Mouse (Mus musculus) forebrain, embryonic 10.5 days (tissue): Measurements from ENCODE around the gene Lce3f. TPM values are rescaled to one million over a fixed set of nuclear protein-coding genes. Genes with fewer than 3 reads are reported as not detected.

Experiments
- DNase-seq: peaks from one replicate; pipeline ENCODE4 v3.0.0-alpha.2; 2017; ENCODE audit warnings: low spot score; ENCODE audit errors: extremely low spot score
- H3K27ac ChIP-seq: fragments of 300-500 bp; sonication (generic); 2 replicates; pipeline ENCODE4 v1.5.1; 2016; ENCODE audit warnings: mild to moderate bottlenecking
- H3K27me3 ChIP-seq: fragments of 300-500 bp; sonication (generic); 2 replicates; pipeline ENCODE4 v1.6.1; 2016; ENCODE audit warnings: mild to moderate bottlenecking; ENCODE audit not compliant: poor library complexity, severe bottlenecking
- H3K36me3 ChIP-seq: fragments of 300-500 bp; sonication (generic); replicated peaks from 2 replicates; pipeline ENCODE4 v1.6.1; 2016; ENCODE audit warnings: mild to moderate bottlenecking, moderate library complexity
- H3K4me1 ChIP-seq: fragments of 300-500 bp; sonication (generic); 2 replicates; pipeline ENCODE4 v1.6.1; 2016
- H3K4me3 ChIP-seq: fragments of 300-500 bp; sonication (generic); 2 replicates; pipeline ENCODE4 v1.5.1; 2016; ENCODE audit warnings: mild to moderate bottlenecking, moderate library complexity
- H3K9me3 ChIP-seq: fragments of 300-500 bp; sonication (generic); 2 replicates; pipeline ENCODE4 v1.6.1; 2016; ENCODE audit warnings: mild to moderate bottlenecking, moderate library complexity
- WGBS: fragments of 180-500 bp; shearing (Covaris S2); methylation state at CpG from one replicate; pipeline ENCODE4 v1.1.7; 2016; 5-methylcytosine and 5-hydroxymethylcytosine counted together
- polyA plus RNA-seq: library from polyadenylated mRNA; unstranded; fragments of >200 nt; fragmentation: Nextera tagmentation; extraction: Ambion mirVana; gene quantifications from 2 replicates; pipeline ENCODE4 v1.2.1, GENCODE M21; 2016

The Lce3f gene
- polyA plus RNA-seq, result not detected in 2 replicates

DNA sequence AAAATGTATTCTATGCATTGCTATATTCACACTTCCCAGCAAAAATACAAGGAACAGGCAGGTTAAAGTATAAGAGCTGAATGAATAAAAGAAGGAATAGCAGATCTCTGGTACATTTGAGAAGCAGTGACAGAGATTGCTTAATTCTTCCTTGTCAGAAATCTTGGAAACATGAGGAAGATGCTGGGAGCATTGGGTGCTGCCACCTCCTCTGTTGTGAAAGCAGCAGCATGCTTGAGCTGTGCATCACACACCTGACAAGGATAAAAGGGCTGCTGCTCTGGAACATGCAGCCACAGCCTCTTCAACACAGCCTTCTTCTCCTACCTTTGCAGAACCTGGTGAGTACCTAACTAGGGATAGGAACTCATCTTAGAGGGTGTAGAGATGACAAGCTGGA, at the start of gene Lce3f:
Gene Lce3f (plus strand): TSS at position 301 of the 400 bp plus-strand sequence.
- no peaks in the 10 kb centered on the region for H3K9me3 ChIP-seq
- H3K27me3 ChIP-seq, result no peaks in the 10 kb centered on the region
- H3K4me1 ChIP-seq, result no peaks in the 10 kb centered on the region
- no peak within 1 kb of the TSS for H3K4me3 ChIP-seq
- no peak for DNase-seq
- H3K27ac ChIP-seq, result no peak within 1 kb of the TSS
- no peaks in the 10 kb centered on the region for H3K36me3 ChIP-seq

GRCm38 (mm10) chr3:92944186-92944585, 47.8 kb upstream of the Lce3f start, which contains the start of gene Lce3c:
Gene Lce3c, plus strand, starts transcription at chr3:92944486.
- WGBS, result 88% methylated on average over 1 of the region's 1 CpGs
- Histone ChIP-seq H3K9me3 (no peaks in the 10 kb centered on the region), H3K27ac (no peak within 1 kb of the TSS), H3K27me3 (no peaks in the 10 kb centered on the region), H3K4me3 (no peak within 1 kb of the TSS), H3K4me1 (no peaks in the 10 kb centered on the region), H3K36me3 (no peaks in the 10 kb centered on the region)
- DNase-seq, result no peak

DNA sequence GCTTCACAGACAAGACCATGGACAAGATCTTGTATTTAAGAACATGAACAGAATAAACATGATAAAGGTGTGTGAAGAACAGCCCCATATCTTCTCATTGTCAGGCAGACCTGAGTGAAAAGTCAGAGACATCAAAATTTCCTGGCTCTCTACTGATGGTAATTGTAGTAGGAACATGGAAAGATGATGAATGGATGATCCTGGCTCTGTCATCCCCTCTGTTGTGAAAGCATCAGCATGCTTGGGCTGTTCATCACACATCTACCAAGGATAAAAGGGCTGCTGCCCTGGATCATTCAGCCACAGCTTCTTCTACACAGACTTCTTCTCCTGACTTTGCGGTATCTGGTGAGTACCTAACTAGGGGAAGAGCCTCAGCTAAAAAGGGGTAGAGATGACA, 34.9 kb upstream of the Lce3f start, which contains the start of gene Lce3d:
Gene Lce3d (plus strand): TSS at position 301 of the 400 bp plus-strand sequence.
- no peaks in the 10 kb centered on the region for H3K9me3 ChIP-seq
- H3K27ac ChIP-seq, result no peak within 1 kb of the TSS
- whole genome bisulfite sequencing, result 93% methylated on average over 1 of the region's 1 CpGs
- H3K4me3 ChIP-seq, result no peak within 1 kb of the TSS
- no peaks in the 10 kb centered on the region for H3K36me3 ChIP-seq
- DNase-seq, result no peak
- H3K4me1 ChIP-seq, result no peaks in the 10 kb centered on the region
- no peaks in the 10 kb centered on the region for H3K27me3 ChIP-seq

DNA sequence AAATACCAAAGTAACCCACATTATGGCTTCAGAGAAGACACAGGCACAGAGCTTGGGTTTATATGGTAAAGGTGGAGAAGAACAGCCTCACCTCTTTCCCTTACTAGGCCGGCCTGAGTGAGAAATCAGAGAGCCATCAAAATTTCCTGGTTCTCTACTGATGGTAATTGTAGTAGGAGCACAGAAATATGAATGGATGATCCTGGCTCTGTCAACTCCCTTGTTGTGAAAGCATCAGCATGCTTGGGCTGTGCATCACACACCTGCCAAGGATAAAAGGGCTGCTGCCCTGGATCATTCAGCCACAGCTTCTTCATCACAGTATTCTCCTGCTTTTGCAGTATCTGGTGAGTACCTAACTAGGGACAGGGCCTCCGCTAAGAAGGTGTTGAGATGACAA, 25.3 kb upstream of the Lce3f start, which contains the start of gene Lce3e:
Gene Lce3e (plus strand): TSS at position 301 of the 400 bp plus-strand sequence.
- Histone ChIP-seq H3K4me1 (no peaks in the 10 kb centered on the region), H3K9me3 (no peaks in the 10 kb centered on the region), H3K36me3 (no peaks in the 10 kb centered on the region), H3K4me3 (no peak within 1 kb of the TSS), H3K27me3 (no peaks in the 10 kb centered on the region), H3K27ac (no peak within 1 kb of the TSS)
- no peak for DNase-seq
- 91% methylated on average over 2 of the region's 2 CpGs for WGBS

DNA sequence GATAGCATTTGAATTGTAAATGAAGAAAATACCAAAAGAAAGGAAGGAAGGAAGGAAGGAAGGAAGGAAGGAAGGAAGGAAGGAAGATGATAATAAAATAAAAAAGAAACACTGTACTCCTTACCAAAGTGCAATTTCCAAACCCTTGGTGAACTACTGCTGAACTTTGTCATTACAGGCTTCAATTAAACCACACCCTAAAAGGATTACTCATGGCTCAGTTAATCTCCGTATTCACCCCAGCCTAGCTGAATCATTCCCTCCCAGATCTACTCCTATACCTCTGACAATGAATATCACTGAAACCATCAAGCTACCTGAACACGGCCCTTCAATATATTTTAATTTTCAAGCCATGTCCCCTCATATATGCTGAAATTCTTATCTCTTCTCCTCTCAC, 13.5 kb upstream of the Lce3f start:
- Histone ChIP-seq H3K4me1 (no peaks in the 10 kb centered on the region), H3K9me3 (no peaks in the 10 kb centered on the region), H3K36me3 (no peaks in the 10 kb centered on the region), H3K4me3 (no peak overlapping the region), H3K27me3 (no peaks in the 10 kb centered on the region), H3K27ac (no peak overlapping the region)
- no peak for DNase-seq
- WGBS, result 78% methylated on average over 2 of the region's 2 CpGs

DNA sequence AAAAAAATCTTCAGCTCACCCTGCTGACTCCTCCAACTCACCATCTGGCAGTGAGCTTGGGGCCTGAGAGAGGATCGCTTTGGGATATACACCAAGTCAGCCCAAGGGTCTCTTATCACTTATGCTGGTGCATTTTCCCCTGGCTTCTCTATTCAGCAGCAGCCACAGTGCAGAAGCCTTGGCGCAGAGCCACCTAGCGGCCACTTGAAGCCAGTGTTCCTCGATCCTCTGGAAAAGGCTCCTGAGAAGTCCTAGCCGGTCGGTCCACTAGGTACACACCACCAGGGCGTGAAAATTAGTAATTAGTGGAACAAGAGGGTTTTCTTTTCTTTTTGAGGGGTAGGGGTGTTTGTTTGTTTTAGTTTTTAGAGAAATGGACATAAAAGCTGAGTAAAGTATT, 6.7 kb downstream of the Lce3f start:
- Histone ChIP-seq H3K9me3 (no peaks in the 10 kb centered on the region), H3K27ac (no peak overlapping the region), H3K4me1 (no peaks in the 10 kb centered on the region), H3K4me3 (no peak overlapping the region), H3K36me3 (no peaks in the 10 kb centered on the region), H3K27me3 (no peaks in the 10 kb centered on the region)
- WGBS, result 7% methylated on average over 7 of the region's 7 CpGs
- DNase-seq, result peak; percentile 71

GRCm38 (mm10) chr3:93000621-93001020, 8.6 kb downstream of the Lce3f start:
- H3K27ac ChIP-seq, result no peak overlapping the region

DNA sequence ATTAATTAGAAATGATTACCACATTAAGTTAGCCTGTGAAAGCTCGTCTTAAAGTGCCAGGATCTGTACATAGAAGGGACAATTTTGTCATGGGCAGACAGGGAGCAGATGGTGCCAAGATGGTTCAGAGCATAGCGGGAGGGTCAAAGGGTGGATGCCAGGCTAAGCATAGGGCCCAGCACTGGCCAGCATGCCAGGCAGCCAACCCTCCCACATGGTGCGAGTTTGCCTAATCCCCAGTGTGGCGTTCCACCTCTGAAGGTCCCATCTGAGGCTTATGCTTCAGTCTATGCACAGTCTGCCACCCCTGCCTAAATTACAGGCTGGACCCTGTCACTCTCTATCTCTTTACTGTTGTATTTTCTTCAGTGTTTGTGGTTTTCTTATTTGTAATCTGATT, 10.8 kb downstream of the Lce3f start:
- Histone ChIP-seq H3K9me3 (no peaks in the 10 kb centered on the region), H3K4me1 (no peaks in the 10 kb centered on the region), H3K36me3 (no peaks in the 10 kb centered on the region), H3K27ac (no peak overlapping the region), H3K4me3 (no peak overlapping the region), H3K27me3 (no peaks in the 10 kb centered on the region)
- DNase-seq, result no peak
- WGBS, result 76% methylated on average over 4 of the region's 4 CpGs

More at GRCm38 (mm10) chr3:93000621-93001020, 8.6 kb downstream of the Lce3f start:
- H3K4me3 ChIP-seq, result no peak overlapping the region
- 86% methylated on average over 3 of the region's 3 CpGs for WGBS
- H3K36me3 ChIP-seq, result no peaks in the 10 kb centered on the region
- H3K9me3 ChIP-seq, result no peaks in the 10 kb centered on the region
- no peaks in the 10 kb centered on the region for H3K27me3 ChIP-seq
- DNase-seq, result no peak
- H3K4me1 ChIP-seq, result no peaks in the 10 kb centered on the region

GRCm38 (mm10) chr3:93014378-93014801, 22.4 kb downstream of the Lce3f start:
- Histone ChIP-seq H3K27me3 (peaks cover 13% of the 10 kb centered on the region; the same call in 1 of the 2 replicates), H3K9me3 (no peaks in the 10 kb centered on the region; the same call in 1 of the 2 replicates), H3K4me3 (peak overlapping the region; percentile 56), H3K27ac (peak overlapping the region; percentile 84), H3K4me1 (peaks cover 19% of the 10 kb centered on the region), H3K36me3 (no peaks in the 10 kb centered on the region)
- under 1% methylated on average over 22 of the region's 24 CpGs for WGBS
- DNase-seq, result peak; percentile 79

DNA sequence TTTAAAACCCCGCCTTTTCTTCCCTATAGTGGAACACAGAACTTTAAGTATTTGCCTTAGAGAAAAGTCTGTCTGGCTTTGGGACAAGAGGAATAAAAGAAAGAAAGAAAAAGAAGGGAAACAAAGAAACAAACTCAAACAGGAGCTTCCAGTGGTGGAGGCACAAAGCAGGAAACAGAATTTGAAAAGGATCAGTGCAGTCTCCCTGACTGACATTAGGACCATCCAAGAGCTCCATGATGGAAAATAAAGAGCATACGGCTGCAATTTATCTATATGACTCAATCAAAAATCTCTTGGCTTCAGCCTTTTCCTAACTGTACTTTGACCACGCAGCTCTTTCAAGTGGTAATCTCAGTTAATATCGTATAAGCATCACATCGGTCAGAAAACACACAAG, 22.8 kb downstream of the Lce3f start:
- peak overlapping the region; percentile 84 for H3K27ac ChIP-seq
- WGBS, result 37% methylated on average over 5 of the region's 5 CpGs
- H3K27me3 ChIP-seq, result peaks cover 13% of the 10 kb centered on the region; the same call in 1 of the 2 replicates
- H3K4me3 ChIP-seq, result peak overlapping the region; percentile 56
- no peak for DNase-seq
- H3K4me1 ChIP-seq, result peaks cover 19% of the 10 kb centered on the region
- no peaks in the 10 kb centered on the region; the same call in 1 of the 2 replicates for H3K9me3 ChIP-seq
- H3K36me3 ChIP-seq, result no peaks in the 10 kb centered on the region

DNA sequence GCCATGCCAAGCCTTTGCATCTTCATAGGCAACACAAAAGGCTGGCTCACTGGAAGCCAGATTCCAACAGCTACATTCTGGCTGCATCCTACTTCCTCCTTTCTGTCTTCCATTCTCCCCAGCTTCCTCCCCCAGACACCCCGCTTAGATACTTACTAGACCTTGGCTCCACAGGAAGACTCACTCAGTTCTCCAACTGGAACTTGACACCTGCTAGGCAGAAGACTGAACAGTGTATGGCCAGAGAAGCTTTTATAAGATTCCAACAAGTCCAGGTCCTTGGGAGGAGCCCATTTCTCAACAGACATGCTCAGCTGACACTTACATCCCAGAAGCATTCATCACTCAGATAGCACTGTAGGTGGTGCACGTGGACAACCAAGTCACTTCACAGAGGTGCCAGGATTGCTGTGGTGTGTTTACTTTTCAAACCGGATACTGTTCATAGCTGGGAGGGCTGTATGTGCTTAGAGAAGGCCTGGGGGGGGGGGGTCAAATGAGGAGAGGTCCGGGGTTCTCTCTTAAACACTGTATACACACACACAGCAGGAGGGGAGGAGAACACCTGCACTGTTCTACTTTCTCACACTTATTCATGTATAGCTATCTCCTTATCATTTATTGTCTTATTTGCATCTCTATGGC, 23.6 kb downstream of the Lce3f start, which contains the start of gene Crct1:
Gene Crct1 (minus strand): TSS at position 228 of the 645 bp plus-strand sequence.
- no peak for DNase-seq
- whole genome bisulfite sequencing, result 55% methylated on average over 4 of the region's 4 CpGs
- peak within 1 kb of the TSS; percentile 84 for H3K27ac ChIP-seq

GRCm38 (mm10) chr3:93018960-93019359, 26.9 kb downstream of the Lce3f start, which contains the start of gene Lce1m:
Gene Lce1m, minus strand, starts transcription at chr3:93019060.
- Histone ChIP-seq H3K27me3 (0 out of 2 replicates have a peak, but pooled peaks cover 1% of the 10 kb centered on the region), H3K27ac (no peak within 1 kb of the TSS), H3K4me3 (no peak within 1 kb of the TSS), H3K4me1 (peaks cover 18% of the 10 kb centered on the region), H3K36me3 (no peaks in the 10 kb centered on the region), H3K9me3 (no peaks in the 10 kb centered on the region; the same call in 1 of the 2 replicates)
- 87% methylated on average over 2 of the region's 2 CpGs for WGBS
- no peak for DNase-seq

More for the DNA sequence above, 23.6 kb downstream of the Lce3f start, which contains the start of gene Crct1:
- Histone ChIP-seq H3K27me3 (peaks cover 13% of the 10 kb centered on the region; the same call in 1 of the 2 replicates), H3K4me1 (peaks cover 19% of the 10 kb centered on the region), H3K4me3 (peak within 1 kb of the TSS; percentile 56), H3K36me3 (no peaks in the 10 kb centered on the region), H3K9me3 (no peaks in the 10 kb centered on the region; the same call in 1 of the 2 replicates)

GRCm38 (mm10) chr3:93021171-93021570, 29.1 kb downstream of the Lce3f start:
- H3K9me3 ChIP-seq, result no peaks in the 10 kb centered on the region; the same call in 1 of the 2 replicates

More at GRCm38 (mm10) chr3:93021171-93021570, 29.1 kb downstream of the Lce3f start:
- Histone ChIP-seq H3K36me3 (no peaks in the 10 kb centered on the region), H3K27me3 (no peaks in the 10 kb centered on the region), H3K4me3 (no peak overlapping the region), H3K4me1 (no peaks in the 10 kb centered on the region), H3K27ac (no peak overlapping the region)
- 96% methylated on average over 1 of the region's 1 CpGs for WGBS
- no peak for DNase-seq
